Mouse (Mus musculus) ES-E14 (cell line): Measurements from ENCODE around the gene Crygd. TPM values are rescaled to one million over a fixed set of nuclear protein-coding genes. Genes with fewer than 3 reads are reported as not detected.

Experiments
- DNase-seq: peaks from one replicate; pipeline ENCODE4 v3.0.0-alpha.2; 2013; ENCODE audit warnings: low read depth, low spot score
- H3K27ac ChIP-seq: 2 replicates; pipeline ENCODE4 v1.5.1; 2012; ENCODE audit warnings: low read depth, mild to moderate bottlenecking, low read length, moderate library complexity, mixed read lengths; ENCODE audit not compliant: poor library complexity, insufficient read depth, severe bottlenecking
- H3K36me3 ChIP-seq: 2 replicates; pipeline ENCODE4 v1.6.1; 2012; ENCODE audit warnings: mild to moderate bottlenecking, low read length, moderate library complexity, mixed read lengths; ENCODE audit not compliant: control insufficient read depth, poor library complexity, insufficient read depth, severe bottlenecking
- H3K4me1 ChIP-seq, 2 experiments: fragments of 150-350 bp in 1 of 2; sonication (generic) in 1 of 2; 2 replicates each; pipeline ENCODE4 v1.6.1; 2012; ENCODE audit warnings: low read length in 2 of 2, mild to moderate bottlenecking in 1 of 2, mixed read lengths in 1 of 2; ENCODE audit not compliant: control insufficient read depth in 2 of 2, insufficient read depth in 2 of 2, poor library complexity in 1 of 2
- H3K4me3 ChIP-seq, 2 experiments: fragments of 150-350 bp in 1 of 2; sonication (generic) in 1 of 2; 2 replicates each; pipeline ENCODE4 v1.5.1; 2012; ENCODE audit warnings: low read length in 2 of 2, low read depth in 1 of 2, mild to moderate bottlenecking in 1 of 2, mixed read lengths in 1 of 2; ENCODE audit not compliant: insufficient read depth in 1 of 2, poor library complexity in 1 of 2, severe bottlenecking in 1 of 2
- H3K9ac ChIP-seq: 2 replicates; pipeline ENCODE4 v1.6.1; 2012; ENCODE audit warnings: low read depth, mild to moderate bottlenecking, low read length, mixed read lengths; ENCODE audit not compliant: poor library complexity, insufficient read depth, severe bottlenecking
- H3K9me3 ChIP-seq: fragments of 150-350 bp; sonication (generic); 2 replicates; pipeline ENCODE4 v1.6.1; 2012; ENCODE audit warnings: low read depth, mild to moderate bottlenecking, low read length; ENCODE audit not compliant: control insufficient read depth, insufficient read depth
- CHD2 ChIP-seq: IDR thresholded peaks from 2 replicates; pipeline ENCODE4 v1.6.1; 2014; ENCODE audit warnings: mild to moderate bottlenecking, low read depth, low read length, inconsistent platforms
- HCFC1 ChIP-seq: IDR thresholded peaks from 2 replicates; pipeline ENCODE4 v1.6.1; 2012; ENCODE audit warnings: low read length, inconsistent platforms, borderline replicate concordance; ENCODE audit not compliant: insufficient read depth
- MAFK ChIP-seq: IDR thresholded peaks from 2 replicates; pipeline ENCODE4 v1.6.1; 2014; ENCODE audit warnings: mild to moderate bottlenecking, low read depth, low read length, inconsistent platforms; ENCODE audit not compliant: insufficient read depth
- ZC3H11A ChIP-seq: IDR thresholded peaks from 2 replicates; pipeline ENCODE4 v1.6.1; 2012; ENCODE audit warnings: low read depth, mild to moderate bottlenecking, inconsistent platforms, low read length, borderline replicate concordance
- ZNF384 ChIP-seq: IDR thresholded peaks from 2 replicates; pipeline ENCODE4 v1.6.1; 2012; ENCODE audit warnings: low read depth, low read length, inconsistent platforms
- in situ Hi-C, 2 experiments: fragments of 600-800 bp; cut with MboI; formaldehyde crosslinking; loops; one replicate each; pipeline ENCODE4 v1.15.1; 2025; ENCODE audit warnings: low sequenced_read_pairs in 2 of 2, inconsistent platforms in 1 of 2; ENCODE audit not compliant: unreplicated experiment in 2 of 2
- total RNA-seq: library from RNA; depleted of rRNA; stranded (reverse); fragments of 300-350 nt; gene quantifications from 2 replicates; pipeline ENCODE4 v1.2.3, GENCODE M21; 2012

The Crygd gene
- total RNA-seq, 1 experiment: 1.6 TPM

DNA sequence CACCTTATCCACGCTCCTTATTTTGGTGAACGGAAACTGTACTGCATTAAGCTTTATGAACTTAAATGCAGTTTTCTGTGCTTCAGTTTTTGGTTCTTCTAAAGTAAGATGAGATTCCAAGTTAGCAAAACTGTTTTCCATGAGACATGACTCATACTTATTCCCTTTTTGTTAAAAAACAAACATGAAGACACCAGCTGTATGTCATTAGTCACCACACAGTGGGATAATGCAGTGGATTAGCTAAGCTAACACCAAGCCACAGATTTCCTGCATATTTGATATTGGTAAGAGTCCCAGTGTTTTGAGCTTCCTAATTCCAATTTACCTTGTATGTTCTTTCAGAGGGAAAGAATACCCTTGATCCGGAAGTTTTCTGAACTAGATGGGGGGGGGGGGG is 28.3 kb upstream of the Crygd start:
- H3K4me3 ChIP-seq: no peak overlapping the region
- H3K36me3 ChIP-seq: no peaks in the 10 kb centered on the region
- in situ Hi-C loops: no loop called here
- TF ChIP-seq CHD2: no peak
- TF ChIP-seq HCFC1: no peak
- TF ChIP-seq MAFK: no peak
- TF ChIP-seq ZNF384: no peak
- TF ChIP-seq ZC3H11A: no peak
- no peak overlapping the region for H3K27ac ChIP-seq
- H3K9ac ChIP-seq: no peak overlapping the region
- no peak for DNase-seq
- no peaks in the 10 kb centered on the region for H3K4me1 ChIP-seq
- no peaks in the 10 kb centered on the region for H3K9me3 ChIP-seq

DNA sequence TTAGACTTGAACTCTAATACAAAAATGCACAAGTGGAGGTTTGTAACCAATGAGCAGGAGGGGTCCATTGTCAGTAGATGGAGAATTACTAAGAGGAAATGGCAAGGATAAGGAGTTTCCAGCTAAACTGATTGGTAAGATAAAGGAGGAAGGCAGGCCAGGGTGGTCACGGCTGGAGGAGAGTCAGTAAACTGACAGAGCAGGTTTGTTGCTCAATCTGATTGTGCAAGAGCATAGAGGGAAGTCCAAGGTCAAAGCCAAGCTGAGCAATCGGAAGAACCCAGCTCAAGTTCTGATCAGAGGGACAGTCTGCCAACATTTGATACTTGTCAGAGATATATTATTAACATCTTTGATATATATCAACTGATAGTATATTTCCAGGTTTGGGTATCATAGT is 27.1 kb upstream of the Crygd start:
- H3K4me1 ChIP-seq: no peaks in the 10 kb centered on the region
- in situ Hi-C loops: no loop called here
- H3K4me3 ChIP-seq: no peak overlapping the region
- TF ChIP-seq MAFK (no peak), ZC3H11A (no peak), CHD2 (no peak), HCFC1 (no peak), ZNF384 (no peak)
- H3K9me3 ChIP-seq: no peaks in the 10 kb centered on the region
- no peaks in the 10 kb centered on the region for H3K36me3 ChIP-seq
- H3K9ac ChIP-seq: no peak overlapping the region
- H3K27ac ChIP-seq: no peak overlapping the region
- no peak for DNase-seq

DNA sequence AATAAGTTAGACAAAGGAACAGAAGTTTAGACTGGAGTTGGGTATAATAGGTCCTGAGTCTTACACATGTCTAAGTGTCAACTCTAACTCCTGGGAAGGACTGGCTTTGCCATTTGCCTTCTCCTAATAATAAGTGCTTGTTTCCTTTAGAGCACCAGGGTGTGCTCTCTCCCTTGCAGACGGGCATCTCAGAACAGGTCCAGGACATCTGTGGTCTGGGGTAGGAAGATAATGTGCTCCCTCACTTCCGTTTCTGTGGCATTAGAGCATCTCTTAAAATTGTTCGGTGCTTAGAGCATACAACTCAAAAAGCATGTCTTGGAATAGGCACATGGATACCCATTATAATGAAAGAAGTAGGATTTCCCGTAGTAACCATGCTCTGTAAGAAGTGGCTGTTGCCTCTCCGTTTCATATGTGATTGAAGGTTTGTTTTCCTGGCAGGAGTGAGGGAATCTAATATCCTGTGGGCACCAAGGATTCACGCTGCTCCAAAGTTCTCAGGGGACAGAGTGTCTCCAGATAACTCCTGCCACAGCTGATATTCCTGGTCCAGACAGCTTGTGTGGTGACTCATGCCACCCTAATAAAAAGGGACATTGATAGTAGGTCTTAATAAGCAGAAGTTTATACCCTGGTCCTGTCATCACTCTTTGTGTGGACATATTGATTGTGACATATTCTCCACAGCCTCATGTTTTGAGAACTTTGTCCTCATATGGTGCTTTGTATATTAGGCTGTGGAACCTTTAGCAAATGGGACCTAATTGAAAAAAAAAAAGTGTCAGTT is 25.5 kb upstream of the Crygd start:
- H3K27ac ChIP-seq: no peak overlapping the region
- H3K9ac ChIP-seq: no peak overlapping the region
- H3K4me1 ChIP-seq: no peaks in the 10 kb centered on the region
- no peak overlapping the region for H3K4me3 ChIP-seq
- DNase-seq: no peak
- no peaks in the 10 kb centered on the region for H3K9me3 ChIP-seq
- TF ChIP-seq ZC3H11A: no peak
- no peak for TF ChIP-seq CHD2
- TF ChIP-seq ZNF384: no peak
- no peak for TF ChIP-seq MAFK
- no peak for TF ChIP-seq HCFC1
- in situ Hi-C loops: no loop called here
- H3K36me3 ChIP-seq: no peaks in the 10 kb centered on the region

DNA sequence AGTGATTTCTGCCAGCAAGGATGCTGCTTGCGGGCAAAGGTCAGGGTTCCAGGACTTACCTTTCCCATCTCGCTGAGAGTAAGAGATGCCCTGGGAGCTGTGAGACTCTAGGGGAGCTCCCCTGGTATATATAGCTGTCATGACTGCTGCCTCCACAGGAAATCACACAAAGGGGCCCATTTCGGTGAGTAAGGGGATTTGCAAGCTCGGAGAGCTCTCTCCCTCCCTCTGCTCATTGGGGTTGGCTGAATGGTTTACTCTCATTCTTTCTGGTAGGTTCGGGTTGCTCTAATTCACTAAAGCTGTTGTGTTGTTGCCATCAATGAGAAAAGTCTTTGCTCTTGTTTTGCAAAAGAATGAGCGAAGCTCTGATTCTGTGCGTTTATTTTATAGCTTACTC is 18.9 kb upstream of the Crygd start, which contains the start of gene Crygb:
Gene Crygb, minus strand, starts transcription at position 101 of the 400 bp plus-strand sequence.
- TF ChIP-seq MAFK (no peak), CHD2 (no peak)
- H3K27ac ChIP-seq: no peak within 1 kb of the TSS
- in situ Hi-C loops: no loop called here
- H3K9ac ChIP-seq: no peak within 1 kb of the TSS
- no peaks in the 10 kb centered on the region for H3K4me1 ChIP-seq
- H3K9me3 ChIP-seq: no peaks in the 10 kb centered on the region
- DNase-seq: no peak
- peak within 1 kb of the TSS in 1 of 2 experiments; percentile 46; a peak in 2 of 4 replicates for H3K4me3 ChIP-seq
- no peaks in the 10 kb centered on the region for H3K36me3 ChIP-seq

DNA sequence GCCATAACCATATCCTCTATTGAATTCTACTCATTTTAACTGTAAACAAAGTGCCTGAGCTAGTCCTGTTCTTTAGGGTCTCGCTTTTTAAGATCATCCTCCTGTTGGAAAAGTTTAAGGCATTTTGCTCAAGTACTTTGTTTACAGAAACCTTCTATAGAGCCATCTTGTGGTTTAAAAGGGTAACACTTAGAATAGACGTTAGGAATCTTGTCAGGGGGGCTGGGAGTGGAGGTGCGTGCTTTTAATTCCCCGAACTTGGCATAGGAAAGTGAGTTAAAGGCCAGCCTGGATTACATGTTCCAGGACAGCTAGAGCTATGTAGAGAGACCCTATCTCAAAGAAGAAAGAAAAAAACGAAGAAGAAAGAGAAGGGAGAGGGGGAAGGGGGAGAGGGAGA is 12.4 kb upstream of the Crygd start:
- no peak for TF ChIP-seq MAFK
- Histone ChIP-seq H3K36me3 (no peaks in the 10 kb centered on the region), H3K9me3 (no peaks in the 10 kb centered on the region), H3K4me1 (no peaks in the 10 kb centered on the region; a peak in 1 of 4 replicates), H3K9ac (no peak overlapping the region), H3K27ac (no peak overlapping the region), H3K4me3 (no peak overlapping the region)
- DNase-seq: no peak
- in situ Hi-C loops: no loop called here
